Mouse (Mus musculus): ENCODE measurements at regions not wholly inside any gene's neighbourhood (a gene's known extent, or its start where the extent isn't known, plus 50 kb on each side); places are given as distances from the start of the nearest gene placed in this dataset.
"Not testable (repeated sequence)": the region's sequence is repeated elsewhere in the genome, so short reads cannot be mapped to it uniquely, and the experiment has no call there.

GRCm38 (mm10) chr4:5590531-5590930, 797.4 kb upstream of the Impad1 start:
- no peak for DNase-seq
- intact Hi-C loops (cut with DNase I) = loop anchor here (2.0 kb wide), 1 partner anchor 22 kb away; no protein-coding TSS in a partner anchor

DNA sequence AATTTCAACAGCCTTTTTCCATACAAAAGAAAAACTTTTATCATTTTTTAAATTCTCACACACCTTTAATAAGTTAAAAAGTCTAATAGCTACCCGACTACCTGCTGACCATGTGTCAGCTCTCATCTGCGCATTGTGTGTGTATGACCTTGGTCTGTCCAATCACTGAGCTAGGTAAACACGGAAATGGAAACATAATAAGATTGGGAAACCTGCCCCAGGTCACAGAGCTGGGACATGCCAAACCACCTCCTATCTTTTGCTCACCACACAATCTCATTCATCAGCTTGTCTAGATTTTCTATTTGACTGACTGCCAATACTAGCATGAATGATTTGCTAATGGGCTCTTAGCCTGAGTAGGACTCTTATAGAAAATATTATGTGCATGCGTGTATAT, 794.3 kb upstream of the Impad1 start:
- intact Hi-C loops (cut with DNase I) = no loop called here
- DNase-seq = no peak

DNA sequence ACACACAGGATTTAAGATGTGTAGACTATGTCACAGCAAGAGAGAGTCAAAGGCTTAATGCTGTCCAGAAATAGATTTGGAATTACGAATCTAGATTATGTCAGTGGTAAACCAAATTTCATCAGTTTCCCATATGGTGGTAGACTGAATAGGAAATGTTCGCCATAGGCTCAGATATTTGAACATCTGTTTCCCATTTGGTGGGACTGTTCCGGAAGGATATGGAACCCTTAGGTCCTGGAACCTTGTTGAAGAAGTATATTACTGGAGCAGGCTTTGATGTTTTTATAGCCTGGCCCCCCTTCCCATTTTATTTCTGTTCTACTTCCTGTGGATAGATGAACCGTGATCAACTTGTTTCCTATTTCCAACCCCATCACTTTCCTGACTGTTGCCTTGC, 792.0 kb upstream of the Impad1 start:
- intact Hi-C loops (cut with DNase I) = no loop called here
- DNase-seq = no peak

DNA sequence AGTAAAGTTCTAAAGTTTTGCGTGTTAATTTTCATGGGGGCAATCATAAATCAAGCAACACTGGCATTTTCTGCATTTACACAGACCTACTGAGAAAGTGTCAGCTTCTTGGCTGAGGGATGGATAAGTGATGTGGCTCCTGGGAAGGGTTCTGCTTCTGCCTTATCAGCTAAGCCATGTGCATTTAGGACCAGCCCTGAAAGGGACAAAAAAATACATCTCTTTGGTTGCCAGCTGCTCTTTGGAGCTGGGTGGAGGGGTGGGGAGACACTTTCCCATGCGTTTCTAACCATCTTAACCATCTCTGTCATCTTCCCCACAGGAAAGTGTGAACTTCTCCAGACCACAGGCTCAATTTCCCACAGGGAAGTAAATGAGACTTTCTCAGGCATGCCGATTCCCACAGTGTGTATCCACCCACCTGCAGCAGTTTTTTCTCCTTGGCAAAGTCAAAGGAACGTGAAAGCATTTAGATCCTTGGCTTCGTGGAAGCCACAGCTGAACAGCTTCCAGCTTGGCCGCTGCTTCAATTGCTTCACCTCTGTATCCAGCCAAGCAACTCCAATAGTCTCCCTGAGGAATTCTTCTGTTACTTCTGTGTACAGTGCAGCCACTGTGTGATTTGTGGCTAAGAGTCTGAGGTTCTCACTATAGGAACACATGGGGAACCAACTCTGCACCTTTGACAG, 791.0 kb upstream of the Impad1 start:
- DNase-seq = peak; percentile 23
- intact Hi-C loops (cut with DNase I) = no loop called here

GRCm38 (mm10) chr4:5568076-5568475, 774.9 kb upstream of the Impad1 start:
- intact Hi-C loops (cut with DNase I) = loop anchor here (2.0 kb wide), 1 partner anchor 23 kb away; no protein-coding TSS in a partner anchor

DNA sequence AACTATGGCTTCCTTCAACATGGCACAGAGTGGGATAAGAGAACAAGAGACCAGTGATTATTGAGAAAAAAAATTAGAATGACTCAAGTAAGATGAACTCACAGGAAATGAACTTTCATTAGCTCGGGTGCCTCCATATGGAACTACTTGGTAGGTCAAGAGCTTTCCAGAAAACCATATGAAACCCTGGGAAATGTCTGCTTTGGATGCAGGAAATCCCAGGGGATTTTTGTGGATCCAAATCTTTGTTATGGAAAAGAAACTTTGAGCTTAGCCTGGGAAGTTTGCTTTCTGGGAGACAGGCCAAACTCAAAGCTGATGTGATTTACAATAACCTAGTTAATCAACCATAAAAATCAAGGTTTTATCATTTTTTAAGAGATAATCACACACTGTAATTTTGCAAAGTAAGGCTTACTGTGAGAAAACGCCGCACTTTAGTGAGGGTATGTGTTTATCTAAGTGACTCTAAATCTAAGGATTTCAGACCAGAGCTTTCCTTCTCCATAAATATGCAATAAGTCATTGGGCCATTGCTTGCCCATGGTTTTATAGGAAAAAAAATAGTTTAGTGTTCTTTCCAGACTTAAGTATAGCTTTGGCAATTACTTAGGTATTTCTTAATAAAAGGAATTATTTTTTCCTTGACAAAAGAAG, 767.0 kb upstream of the Impad1 start:
- DNase-seq = no peak

More at GRCm38 (mm10) chr4:5568076-5568475, 774.9 kb upstream of the Impad1 start:
- no peak for DNase-seq

GRCm38 (mm10) chr4:5540155-5540554, 747.0 kb upstream of the Impad1 start:
- intact Hi-C loops (cut with DNase I) = no loop called here
- no peak for DNase-seq

More for the DNA sequence above, 767.0 kb upstream of the Impad1 start:
- intact Hi-C loops (cut with DNase I) = no loop called here

GRCm38 (mm10) chr4:5530416-5530815, 737.3 kb upstream of the Impad1 start:
- intact Hi-C loops (cut with DNase I) = no loop called here
- no peak for DNase-seq

GRCm38 (mm10) chr4:5518522-5518921, 725.4 kb upstream of the Impad1 start:
- intact Hi-C loops (cut with DNase I) = no loop called here
- DNase-seq = no peak

- DNase-seq; intact Hi-C loops (cut with DNase I): not testable (repeated sequence)
Observed at GRCm38 (mm10) chr4:5515426-5515825, 722.3 kb upstream of the Impad1 start.

GRCm38 (mm10) chr4:5511743-5512142, 718.6 kb upstream of the Impad1 start:
- intact Hi-C loops (cut with DNase I) = no loop called here
- DNase-seq = no peak

GRCm38 (mm10) chr4:5509398-5509797, 716.2 kb upstream of the Impad1 start:
- intact Hi-C loops (cut with DNase I) = no loop called here
- DNase-seq = peak; percentile 62

DNA sequence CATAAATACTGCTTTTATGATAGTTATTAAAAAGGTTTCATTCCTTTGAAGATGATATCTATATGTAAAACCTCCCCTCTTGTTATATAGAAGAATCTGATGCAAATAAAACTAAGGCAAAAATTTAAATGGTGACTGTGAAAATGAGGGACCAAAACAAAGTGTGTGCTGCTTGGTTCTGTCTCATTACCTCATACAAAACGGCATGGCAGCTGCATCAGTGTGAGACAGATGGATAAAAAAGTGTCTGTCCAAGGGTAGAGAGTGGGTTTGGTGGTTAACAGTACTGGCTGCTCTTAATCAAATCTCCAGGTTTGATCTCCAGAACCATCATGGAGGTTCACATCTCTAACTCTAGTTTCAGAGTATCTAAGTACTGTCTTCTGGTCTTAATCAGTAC, 701.9 kb upstream of the Impad1 start:
- intact Hi-C loops (cut with DNase I) = no loop called here
- DNase-seq = no peak

DNA sequence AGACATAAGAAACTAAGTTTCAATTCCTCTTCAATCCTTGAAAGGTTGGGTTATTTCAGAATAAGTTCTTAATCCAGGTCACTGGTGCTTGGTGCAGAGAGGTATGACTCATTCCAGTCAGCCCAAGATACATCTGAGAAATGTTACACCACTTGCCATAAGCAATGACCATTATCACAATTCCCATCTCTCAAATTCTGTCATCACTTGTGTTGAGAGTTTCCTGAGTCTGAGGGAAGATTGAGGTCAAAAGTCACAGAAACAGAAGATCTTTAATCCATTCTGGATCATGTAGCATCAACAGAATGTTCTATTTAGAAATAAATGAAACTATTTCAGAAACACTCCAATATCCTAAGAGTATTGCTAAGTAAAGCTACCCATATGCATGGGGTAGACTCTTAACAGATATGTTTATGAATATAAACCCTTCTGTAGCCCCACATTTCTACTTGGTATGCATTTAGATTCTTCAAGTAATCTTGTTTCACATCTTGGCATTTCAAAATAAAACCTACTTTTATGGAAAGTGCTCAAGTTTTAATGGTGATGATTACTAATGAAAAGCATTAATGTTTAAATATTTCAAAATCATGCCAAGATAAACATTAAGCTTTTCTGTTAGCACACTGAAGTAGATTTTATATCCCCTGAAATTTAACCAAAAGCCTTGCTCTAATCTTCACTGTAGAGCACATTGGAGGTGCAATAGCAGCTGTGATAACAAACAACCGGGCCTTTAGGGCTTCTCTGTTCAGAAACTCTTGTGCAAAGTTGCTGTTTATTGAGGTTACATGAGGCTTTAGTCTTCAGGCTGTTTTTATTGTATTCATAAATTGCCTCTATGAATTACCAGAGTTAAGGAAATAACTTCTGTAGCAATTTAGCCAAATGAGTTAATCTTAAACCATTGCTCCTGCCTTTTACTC, 701.2 kb upstream of the Impad1 start:
- no peak for DNase-seq
- intact Hi-C loops (cut with DNase I) = no loop called here

DNA sequence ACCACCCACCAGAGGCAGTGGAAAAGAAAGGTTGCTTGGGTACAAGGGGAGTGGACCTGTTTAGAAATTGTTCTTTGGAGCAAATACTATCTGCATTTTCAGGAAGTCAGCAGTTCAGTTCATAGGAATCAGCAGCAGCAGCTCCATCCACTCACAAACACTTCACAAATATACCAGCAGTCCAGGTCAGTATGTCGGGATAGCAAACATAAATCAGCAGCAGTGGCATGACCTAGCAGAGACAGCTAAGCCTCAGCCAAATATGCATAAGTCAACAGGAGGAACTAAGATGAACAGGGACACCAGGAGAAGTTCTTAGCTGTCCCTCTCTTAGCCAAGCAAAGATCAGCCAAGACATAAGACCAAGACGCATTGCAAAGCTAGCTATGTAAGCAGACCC, 693.6 kb upstream of the Impad1 start:
- intact Hi-C loops (cut with DNase I) = no loop called here

DNA sequence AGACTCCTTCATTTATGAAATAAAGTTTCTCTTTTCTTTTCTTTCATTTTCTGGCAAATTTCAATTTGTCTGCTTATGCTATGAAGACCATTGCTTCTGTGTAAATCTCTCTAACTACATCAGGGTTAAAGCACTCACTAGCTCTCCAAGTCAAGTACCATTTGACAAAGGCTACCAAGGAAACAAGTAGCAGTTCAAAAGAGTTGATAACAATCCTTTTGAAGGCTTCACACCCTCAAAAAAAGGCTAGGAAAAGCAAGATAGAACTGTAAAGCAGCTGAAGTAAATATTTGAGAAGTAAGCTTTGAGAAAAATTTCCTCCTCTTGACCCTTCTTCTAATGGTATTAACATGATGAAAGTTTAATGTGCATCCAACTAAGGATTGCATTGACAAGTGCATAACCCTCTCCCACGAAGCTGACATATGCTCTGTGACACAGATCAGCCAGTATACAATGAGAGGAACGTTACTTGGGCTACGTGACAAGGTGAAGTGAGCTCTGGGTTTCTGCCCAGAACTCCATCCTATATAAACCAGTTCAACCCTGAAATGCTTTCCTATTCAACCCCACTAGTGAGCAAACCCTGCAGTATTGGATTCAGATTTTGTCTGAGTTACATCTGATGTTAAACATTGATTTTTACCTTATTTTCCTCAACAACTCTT, 678.9 kb upstream of the Impad1 start:
- intact Hi-C loops (cut with DNase I) = no loop called here

More for the DNA sequence above, 693.6 kb upstream of the Impad1 start:
- DNase-seq = no peak

GRCm38 (mm10) chr4:5459028-5459695, 666.0 kb upstream of the Impad1 start:
- intact Hi-C loops (cut with DNase I) = no loop called here

More for the DNA sequence above, 678.9 kb upstream of the Impad1 start:
- no peak for DNase-seq

DNA sequence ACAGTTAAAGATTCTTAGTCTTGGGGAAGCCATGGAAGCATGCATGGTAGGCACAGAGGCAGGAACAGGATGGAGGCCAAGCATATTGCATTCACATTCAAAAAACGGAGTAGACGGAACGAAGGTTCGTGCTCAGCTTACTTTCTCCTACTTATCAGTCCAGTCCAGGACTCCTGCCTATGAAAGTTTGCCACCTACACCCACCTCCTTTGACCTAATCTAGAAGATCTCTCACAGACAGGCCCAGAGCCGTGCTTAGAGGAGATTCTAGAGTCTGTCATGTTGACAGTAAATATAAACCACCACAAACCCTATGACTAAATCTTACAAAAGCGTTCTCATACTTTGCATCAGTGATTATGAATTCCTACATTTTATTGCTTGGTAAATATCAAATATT, 657.3 kb upstream of the Impad1 start:
- intact Hi-C loops (cut with DNase I) = no loop called here
- no peak for DNase-seq

More at GRCm38 (mm10) chr4:5459028-5459695, 666.0 kb upstream of the Impad1 start:
- no peak for DNase-seq

DNA sequence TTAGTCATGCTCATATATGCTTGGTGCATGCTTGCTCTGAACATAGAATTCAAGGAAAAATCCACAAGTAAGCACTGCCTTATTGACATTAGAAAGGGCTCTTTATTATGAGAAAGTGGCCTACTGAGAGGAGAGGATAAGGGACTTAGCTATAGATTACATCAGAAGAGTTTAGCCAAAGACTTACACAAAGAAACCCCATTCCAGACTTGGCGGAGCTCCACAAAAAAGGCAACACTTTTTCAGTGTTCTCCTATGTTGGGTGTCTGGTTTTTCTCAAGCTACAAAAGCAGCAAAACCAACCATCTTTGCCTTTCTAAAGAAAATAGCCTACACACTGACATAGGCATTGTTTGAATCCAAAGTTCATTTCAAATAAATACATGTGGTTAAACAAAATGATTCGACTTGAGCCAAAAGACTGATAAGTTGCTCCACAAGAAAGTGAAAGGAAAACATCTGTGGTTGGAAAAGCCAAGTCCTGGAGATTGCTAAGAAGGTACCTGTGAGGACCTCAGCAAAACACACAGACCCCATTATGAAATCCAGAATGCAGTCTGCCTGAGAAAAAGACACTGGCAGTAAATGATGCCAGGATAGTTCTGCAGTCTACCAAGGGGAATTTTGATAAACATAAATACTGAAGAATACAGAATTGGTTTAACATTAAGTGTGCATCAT, 648.3 kb upstream of the Impad1 start:
- intact Hi-C loops (cut with DNase I) = no loop called here
- DNase-seq = no peak

- DNase-seq = no peak
- intact Hi-C loops (cut with DNase I) = no loop called here
Observed at GRCm38 (mm10) chr4:5437076-5437475, 643.9 kb upstream of the Impad1 start.

All from left cerebral cortex, postnatal 4 days (tissue).